Mouse (Mus musculus) T-helper 2 cell (primary cell): Measurements from ENCODE around the gene Ddx24.
"Not testable (repeated sequence)": the region's sequence is repeated elsewhere in the genome, so short reads cannot be mapped to it uniquely, and the experiment has no call there.

ENCODE experiments used
- in situ Hi-C: fragments of 300-600 bp; cut with MboI, MseI; formaldehyde crosslinking; loops from one replicate; pipeline ENCODE4 v1.15.1; 2025; ENCODE audit warnings: high pct_unique_total_duplicates

The Ddx24 gene

GRCm38 (mm10) chr12:103425729-103426470 lies at the start of gene Ddx24:
Gene Ddx24 (minus strand): TSS chr12:103425830.
- in situ Hi-C loops = loop anchor here (5.0 kb wide), 1 partner anchor 66 kb away; no protein-coding TSS in a partner anchor

DNA sequence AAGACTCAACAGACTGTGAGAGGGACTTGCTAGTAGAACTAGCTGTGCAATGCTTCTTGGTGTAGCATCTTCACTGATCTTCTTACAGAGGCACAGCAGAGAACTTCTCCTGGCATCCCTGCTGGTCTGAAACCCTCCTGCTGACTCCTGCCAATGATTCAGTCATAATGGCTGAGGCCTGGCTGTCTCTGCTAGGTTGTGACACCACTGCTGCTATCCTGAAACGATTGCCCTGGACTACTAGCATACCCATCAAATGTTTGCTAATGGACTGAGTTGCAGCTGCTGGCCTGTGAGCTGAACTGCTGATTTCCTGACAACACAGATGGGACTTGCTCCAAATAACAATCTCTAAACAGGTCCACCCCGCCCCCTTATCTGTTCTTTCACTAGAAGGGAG lies 48.9 kb upstream of the Ddx24 start:
- in situ Hi-C loops = no loop called here

DNA sequence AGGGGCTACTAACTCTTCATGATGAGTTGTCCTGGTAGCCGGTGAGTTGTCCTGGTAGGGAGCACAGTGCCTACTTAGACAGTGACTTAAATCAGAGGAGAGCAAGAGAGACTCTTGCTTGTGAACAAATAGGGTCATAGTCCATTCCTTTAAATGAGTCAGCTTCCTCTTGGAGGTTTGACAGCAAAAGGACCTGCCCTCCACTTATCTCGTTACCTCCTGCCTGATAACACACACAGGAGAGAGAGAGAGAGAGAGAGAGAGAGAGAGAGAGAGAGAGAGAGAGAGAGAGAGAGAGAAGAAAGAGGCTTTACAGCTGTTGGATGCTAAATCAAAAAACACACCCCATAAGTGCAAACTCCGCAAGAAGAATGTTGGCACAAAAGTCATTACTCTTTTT lies 31.5 kb upstream of the Ddx24 start, which contains the start of gene Ifi27l2b:
Ifi27l2b (minus strand) TSS at position 84 of the 400 bp plus-strand sequence.
- in situ Hi-C loops = no loop called here

- in situ Hi-C loops = not testable (repeated sequence)
Measured at GRCm38 (mm10) chr12:103456727-103457126, 31.1 kb upstream of the Ddx24 start.

GRCm38 (mm10) chr12:103453361-103453760 lies 27.7 kb upstream of the Ddx24 start:
- in situ Hi-C loops = no loop called here

DNA sequence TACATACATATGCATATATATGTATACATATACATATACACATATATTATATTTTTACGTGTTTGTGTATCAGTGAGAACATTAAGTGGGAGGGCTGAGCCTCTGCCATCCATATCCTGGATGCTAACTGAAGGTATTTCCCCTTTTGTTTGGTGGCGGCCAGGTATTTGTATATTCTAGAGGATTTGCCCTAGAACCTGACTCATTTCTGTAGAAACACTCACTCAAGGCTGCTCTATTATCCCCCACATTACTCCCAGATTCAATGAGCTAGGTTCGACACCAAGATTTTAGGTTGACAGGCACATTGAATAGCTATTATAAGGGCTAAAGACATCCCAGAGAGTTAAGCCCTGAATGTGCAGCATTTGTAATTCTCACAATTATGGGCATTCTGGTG lies 19.4 kb upstream of the Ddx24 start:
- in situ Hi-C loops = no loop called here

DNA sequence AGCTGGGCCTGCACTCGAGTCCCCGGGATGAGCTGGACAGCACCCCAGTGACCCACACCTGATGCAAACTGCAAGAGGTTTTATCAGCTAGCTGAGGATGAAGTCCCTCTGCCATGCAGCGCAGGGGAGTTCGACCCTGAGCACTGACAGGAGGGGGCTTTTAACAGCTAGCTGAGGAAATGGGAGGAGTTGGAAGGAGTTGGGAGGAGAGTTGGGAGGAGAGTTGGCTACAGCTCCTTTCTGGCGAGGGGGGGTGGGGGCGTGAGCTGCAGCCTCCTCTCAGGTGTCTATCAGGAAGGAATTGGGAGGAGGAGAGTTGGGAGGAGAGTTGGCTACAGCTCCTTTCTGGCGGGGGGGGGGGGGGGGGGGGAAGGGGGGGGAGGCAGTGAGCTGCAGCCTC lies 18.6 kb upstream of the Ddx24 start:
- in situ Hi-C loops = not testable (repeated sequence)

GRCm38 (mm10) chr12:103443524-103443923 lies 17.9 kb upstream of the Ddx24 start, which contains the start of gene Ifi27l2a:
Gene Ifi27l2a (minus strand): TSS chr12:103443680.
- in situ Hi-C loops = no loop called here

DNA sequence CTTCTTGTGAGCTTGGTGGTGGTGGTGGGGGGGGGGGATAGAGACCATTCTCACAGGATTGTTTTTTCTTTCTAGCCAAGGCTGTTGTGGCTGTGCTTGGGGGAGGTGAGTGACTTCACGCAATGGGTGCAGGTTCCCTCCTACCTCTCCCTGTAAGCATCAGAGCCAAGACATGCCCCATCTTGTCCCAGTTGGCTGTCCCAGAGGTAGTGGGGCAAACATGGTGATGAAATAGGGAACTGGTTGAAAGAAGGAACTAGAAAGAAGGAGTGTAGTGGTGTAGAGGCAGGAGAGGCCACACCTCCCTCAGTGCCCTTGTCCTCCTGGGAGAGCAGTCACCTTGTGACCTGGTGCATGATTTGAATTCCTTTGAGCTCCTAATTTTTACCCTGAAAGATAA lies 12.0 kb upstream of the Ddx24 start:
- in situ Hi-C loops = no loop called here

DNA sequence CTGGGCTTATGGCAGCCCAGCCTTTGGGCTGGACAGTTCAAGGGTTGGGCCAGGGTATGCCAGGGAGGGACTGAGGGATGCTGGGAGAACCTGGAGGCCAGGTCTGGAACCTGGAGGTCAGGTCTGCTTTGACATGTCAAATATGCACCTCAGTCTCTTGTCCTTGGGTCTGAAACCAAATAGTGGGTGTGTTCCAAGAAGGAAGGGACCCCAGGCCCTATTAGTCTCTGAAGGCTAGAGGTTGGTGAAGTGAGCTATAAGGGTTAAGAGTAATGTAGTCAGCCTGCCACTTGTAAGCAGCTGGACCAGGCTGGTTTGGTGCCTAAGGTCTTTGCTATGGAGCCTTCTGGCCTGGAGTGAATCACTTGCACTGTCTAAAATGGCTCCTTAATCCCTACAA lies 9.2 kb upstream of the Ddx24 start:
- in situ Hi-C loops = no loop called here

DNA sequence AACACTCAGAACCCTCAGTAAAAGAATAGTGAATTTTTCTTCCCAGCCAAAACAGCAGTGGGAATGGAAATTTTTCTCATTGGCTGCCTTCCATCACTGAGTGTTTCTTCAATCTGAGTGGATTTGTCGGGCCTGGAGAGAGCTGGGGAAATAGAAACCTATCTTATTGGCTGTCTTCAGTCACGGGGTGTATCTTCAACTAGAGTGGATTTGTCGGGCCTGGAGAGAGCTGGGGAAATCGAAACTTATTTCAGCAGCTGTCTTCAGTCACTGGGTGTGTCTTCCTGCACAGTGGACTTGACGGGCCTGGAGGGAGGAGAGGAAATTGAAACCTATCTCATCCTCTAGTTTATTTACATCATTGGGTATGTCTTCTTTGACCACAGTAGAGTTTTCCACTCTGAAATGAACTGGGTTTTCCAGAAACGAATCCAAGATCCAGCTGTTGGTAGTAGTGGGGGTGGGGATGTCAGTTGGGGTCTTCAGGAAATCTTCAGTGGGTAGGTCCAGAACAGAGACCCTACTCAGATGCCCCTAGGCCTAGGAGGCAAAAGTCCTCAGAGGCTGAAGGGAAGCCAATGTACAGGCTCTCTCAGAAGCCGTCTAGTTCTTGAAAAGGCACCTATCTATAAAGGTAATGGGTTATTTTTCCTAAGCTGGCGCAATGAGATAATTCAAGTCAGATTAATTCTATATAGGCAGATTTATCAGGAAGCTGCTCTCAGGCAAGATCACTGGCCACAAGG lies 8.5 kb upstream of the Ddx24 start, which contains the start of gene Ifi27:
Ifi27 (plus strand) TSS at position 226 of the 746 bp plus-strand sequence.
- in situ Hi-C loops = no loop called here

DNA sequence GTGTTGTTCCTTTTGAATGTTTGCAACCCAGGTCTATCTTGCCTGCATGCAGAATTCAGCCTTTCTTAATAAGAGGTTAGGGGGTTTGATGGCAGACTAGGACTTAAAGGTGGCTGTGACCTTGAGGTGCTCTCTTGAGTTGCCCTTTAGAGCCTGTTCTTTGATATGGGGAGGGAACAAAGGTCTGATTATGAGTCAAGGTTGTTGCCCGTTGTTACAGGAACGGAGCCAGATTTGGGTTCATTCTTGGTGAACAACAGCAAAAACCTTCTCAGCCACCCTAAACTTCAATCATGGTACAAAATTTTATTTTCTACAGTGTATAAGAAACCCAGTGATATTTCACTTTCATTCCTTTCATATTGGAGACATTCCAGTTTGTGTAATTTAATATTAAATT lies 7.8 kb upstream of the Ddx24 start:
- in situ Hi-C loops = no loop called here

GRCm38 (mm10) chr12:103426710-103427109 lies 1.1 kb upstream of the Ddx24 start:
- in situ Hi-C loops = loop anchor here (5.0 kb wide), 1 partner anchor 66 kb away; no protein-coding TSS in a partner anchor

DNA sequence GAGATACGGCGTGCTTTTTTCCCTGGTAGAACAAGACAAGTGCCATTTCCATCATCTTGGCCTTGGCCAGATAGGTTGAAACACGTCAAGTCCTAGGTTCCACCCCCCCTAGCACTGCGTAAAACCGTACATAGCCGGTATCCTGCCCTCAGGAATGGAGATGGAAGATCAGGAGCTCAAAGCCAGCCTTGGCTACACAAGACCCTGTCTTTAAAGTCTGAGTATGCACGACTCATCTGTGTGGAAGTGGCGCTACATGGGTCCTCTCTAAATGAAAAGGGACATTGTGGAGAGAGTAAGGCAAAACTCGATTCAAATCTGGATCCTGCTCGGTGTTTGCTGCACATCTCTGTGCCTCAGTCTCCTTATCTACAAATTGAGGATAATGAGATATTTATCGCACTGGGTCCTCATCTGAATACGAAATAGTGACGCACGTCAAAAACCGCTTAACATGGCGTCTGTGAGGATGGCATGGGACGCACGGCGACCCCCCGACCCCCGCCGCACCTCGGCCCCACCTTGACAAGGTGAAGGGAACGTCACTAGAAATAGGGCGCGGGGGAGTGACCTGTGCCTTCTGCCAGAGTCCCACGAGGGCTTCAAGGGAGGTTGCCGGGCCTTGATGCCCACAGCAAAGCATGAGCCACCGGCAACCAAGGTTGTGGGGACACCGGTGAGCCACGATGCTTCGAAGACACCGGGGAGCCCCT lies 458 bp downstream of the Ddx24 start:
- in situ Hi-C loops = loop anchor here (5.0 kb wide), 1 partner anchor 67 kb away; no protein-coding TSS in a partner anchor

GRCm38 (mm10) chr12:103408144-103408543 lies 17.5 kb downstream of the Ddx24 start:
- in situ Hi-C loops = no loop called here

DNA sequence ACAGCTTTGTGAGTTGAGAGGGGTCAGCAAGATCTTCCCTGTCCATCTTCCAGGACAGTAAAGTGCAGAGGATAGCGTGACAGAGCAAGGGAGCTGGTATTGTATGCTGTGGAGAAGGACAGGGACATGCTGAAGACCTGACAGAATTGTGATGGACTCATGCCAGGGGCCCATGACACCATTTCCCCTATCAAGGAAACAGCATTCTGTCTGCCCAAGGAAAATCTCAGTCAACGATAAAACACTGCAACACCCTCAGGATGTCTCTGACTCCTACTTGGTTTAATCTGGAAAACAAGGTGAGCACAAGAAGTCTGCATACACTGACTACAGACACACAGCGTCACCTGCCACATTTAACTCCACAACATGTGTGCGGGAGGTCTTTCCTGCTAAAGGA lies 17.9 kb downstream of the Ddx24 start, which contains the start of gene 9330161L09Rik:
9330161L09Rik (minus strand) TSS at position 101 of the 400 bp plus-strand sequence.
- in situ Hi-C loops = no loop called here

DNA sequence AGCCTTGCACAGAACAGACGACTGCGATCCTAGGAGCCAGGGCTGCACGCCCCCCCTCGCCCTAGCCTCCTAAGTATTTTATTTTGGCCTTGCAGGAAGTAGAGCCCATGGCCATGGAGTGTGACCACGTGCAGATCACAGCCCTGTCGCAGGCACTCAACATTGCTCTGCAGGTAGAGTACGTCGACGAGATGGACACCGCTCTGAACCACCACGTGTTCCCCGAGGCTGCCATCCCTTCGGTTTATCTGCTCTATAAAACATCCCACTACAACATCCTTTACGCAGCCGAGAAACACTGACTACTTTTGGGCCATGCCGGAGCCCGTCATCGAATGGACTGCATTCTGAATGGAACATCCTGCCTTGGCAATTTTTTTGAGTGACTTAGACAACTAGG lies 21.5 kb downstream of the Ddx24 start:
- in situ Hi-C loops = no loop called here

DNA sequence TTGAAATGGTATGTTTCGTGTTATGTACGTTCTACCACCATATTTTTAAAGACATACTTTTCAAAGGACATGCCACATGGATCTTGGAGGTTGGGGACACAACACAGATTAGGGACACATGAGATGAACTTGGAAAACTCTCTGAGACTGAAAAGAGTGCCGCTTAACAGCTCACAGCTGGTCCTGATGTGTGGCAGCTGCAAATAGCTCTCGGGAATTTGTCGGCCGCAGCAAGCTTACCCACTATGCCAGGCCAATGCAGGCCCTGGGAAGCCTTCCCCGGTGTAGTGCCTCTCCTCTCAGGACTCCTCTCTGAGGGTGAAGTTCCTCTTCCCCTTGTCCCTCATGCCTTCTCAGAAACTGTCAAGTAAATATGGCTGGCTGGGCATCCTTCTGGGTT lies 28.9 kb downstream of the Ddx24 start:
- in situ Hi-C loops = no loop called here

GRCm38 (mm10) chr12:103395486-103396275 lies 29.9 kb downstream of the Ddx24 start:
- in situ Hi-C loops = no loop called here

GRCm38 (mm10) chr12:103393528-103393927 lies 32.1 kb downstream of the Ddx24 start:
- in situ Hi-C loops = no loop called here

DNA sequence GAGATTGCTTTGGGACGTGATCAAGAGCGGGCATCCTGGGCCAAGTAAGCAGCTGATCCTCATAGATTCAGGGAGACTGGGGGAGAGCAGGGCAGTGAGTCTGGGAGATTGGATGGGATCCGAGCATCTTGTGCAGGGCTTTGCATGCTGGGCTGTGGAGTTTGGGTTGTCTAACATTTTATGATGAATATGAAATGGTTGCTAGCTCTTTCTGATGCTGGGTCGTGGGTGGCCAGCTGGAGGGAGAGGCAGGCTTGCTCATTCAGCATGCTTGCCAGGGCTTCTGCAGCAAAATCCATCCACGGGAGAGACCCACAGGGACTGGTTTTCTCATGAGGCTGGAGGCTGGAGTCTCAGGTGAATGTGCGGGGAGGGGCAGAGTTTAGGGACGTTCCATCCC lies 34.5 kb downstream of the Ddx24 start:
- in situ Hi-C loops = no loop called here
